Mouse (Mus musculus) liver, embryonic 13.5 days (tissue): Measurements from ENCODE around the gene B130006D01Rik. TPM values are rescaled to one million over a fixed set of nuclear protein-coding genes. Genes with fewer than 3 reads are reported as not detected.

Experiments
- ATAC-seq: fragments of 200-750 bp; cut with Nextera tagmentation; 2 replicates; pipeline ENCODE4 v1.8.0; 2017; ENCODE audit warnings: low read depth, mild to moderate bottlenecking, moderate number of reproducible peaks, moderate library complexity
- DNase-seq: peaks from one replicate; pipeline ENCODE4 v3.0.0; 2022
- H3K27ac ChIP-seq: fragments of 300-500 bp; sonication (generic); 2 replicates; pipeline ENCODE4 v1.5.1; 2015; ENCODE audit warnings: moderate library complexity, mild to moderate bottlenecking, inconsistent platforms
- H3K27me3 ChIP-seq: fragments of 300-500 bp; sonication (generic); 2 replicates; pipeline ENCODE4 v1.6.1; 2015; ENCODE audit warnings: mild to moderate bottlenecking, inconsistent platforms
- H3K36me3 ChIP-seq: fragments of 300-500 bp; sonication (generic); 2 replicates; pipeline ENCODE4 v1.6.1; 2015; ENCODE audit warnings: mild to moderate bottlenecking, inconsistent platforms
- H3K4me1 ChIP-seq: fragments of 300-500 bp; sonication (generic); replicated peaks from 2 replicates; pipeline ENCODE4 v1.6.1; 2015; ENCODE audit warnings: inconsistent platforms
- H3K4me2 ChIP-seq: fragments of 300-500 bp; sonication (generic); 2 replicates; pipeline ENCODE4 v1.6.1; 2015; ENCODE audit warnings: inconsistent platforms, mild to moderate bottlenecking, moderate library complexity
- H3K4me3 ChIP-seq: fragments of 300-500 bp; sonication (generic); replicated peaks from 2 replicates; pipeline ENCODE4 v1.5.1; 2015; ENCODE audit warnings: mild to moderate bottlenecking, inconsistent platforms
- H3K9ac ChIP-seq: fragments of 300-500 bp; sonication (generic); 2 replicates; pipeline ENCODE4 v1.6.1; 2015; ENCODE audit warnings: mild to moderate bottlenecking, inconsistent platforms
- H3K9me3 ChIP-seq: fragments of 300-500 bp; sonication (generic); replicated peaks from 2 replicates; pipeline ENCODE4 v1.6.1; 2016; ENCODE audit warnings: inconsistent platforms
- WGBS: fragments of 180-500 bp; shearing (Covaris S2); methylation state at CpG from one replicate; pipeline ENCODE4 v1.1.7; 2015; ENCODE audit not compliant: insufficient replicate concordance; 5-methylcytosine and 5-hydroxymethylcytosine counted together
- polyA plus RNA-seq: library from polyadenylated mRNA; unstranded; fragments of >200 nt; fragmentation: Nextera tagmentation; extraction: Ambion mirVana; gene quantifications from 2 replicates; pipeline ENCODE4 v1.2.1, GENCODE M21; 2015

Gene B130006D01Rik
- polyA plus RNA-seq, 1 experiment from 2014 or later = 0.44 TPM

DNA sequence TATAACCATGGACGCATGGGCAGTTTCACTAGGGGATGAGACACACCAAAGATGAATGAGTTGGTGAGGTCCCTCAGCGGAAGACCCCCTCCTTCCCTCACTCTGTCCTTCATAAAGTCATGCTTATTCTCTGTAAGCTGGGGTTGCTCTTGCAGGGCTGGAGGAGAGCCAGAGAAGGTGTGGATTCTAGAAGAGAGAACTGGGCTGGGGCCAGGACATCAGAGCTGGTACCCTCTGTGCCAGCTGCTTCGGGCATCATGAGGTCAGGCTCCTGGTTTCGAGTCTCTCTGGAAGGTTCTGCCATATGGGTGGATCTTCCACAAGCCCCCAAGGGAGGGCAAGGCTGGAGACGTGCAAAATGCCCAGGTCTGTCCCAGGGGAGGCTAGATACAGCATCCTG lies 24.8 kb upstream of the B130006D01Rik start:
- Histone ChIP-seq H3K9me3 (no peaks in the 10 kb centered on the region), H3K4me1 (peaks cover 28% of the 10 kb centered on the region), H3K4me2 (no peak overlapping the region), H3K27me3 (no peaks in the 10 kb centered on the region), H3K4me3 (no peak overlapping the region), H3K27ac (no peak overlapping the region), H3K9ac (no peak overlapping the region), H3K36me3 (no peaks in the 10 kb centered on the region)
- 73% methylated on average over 5 of the region's 5 CpGs for WGBS
- no peak for DNase-seq
- no peak for ATAC-seq

DNA sequence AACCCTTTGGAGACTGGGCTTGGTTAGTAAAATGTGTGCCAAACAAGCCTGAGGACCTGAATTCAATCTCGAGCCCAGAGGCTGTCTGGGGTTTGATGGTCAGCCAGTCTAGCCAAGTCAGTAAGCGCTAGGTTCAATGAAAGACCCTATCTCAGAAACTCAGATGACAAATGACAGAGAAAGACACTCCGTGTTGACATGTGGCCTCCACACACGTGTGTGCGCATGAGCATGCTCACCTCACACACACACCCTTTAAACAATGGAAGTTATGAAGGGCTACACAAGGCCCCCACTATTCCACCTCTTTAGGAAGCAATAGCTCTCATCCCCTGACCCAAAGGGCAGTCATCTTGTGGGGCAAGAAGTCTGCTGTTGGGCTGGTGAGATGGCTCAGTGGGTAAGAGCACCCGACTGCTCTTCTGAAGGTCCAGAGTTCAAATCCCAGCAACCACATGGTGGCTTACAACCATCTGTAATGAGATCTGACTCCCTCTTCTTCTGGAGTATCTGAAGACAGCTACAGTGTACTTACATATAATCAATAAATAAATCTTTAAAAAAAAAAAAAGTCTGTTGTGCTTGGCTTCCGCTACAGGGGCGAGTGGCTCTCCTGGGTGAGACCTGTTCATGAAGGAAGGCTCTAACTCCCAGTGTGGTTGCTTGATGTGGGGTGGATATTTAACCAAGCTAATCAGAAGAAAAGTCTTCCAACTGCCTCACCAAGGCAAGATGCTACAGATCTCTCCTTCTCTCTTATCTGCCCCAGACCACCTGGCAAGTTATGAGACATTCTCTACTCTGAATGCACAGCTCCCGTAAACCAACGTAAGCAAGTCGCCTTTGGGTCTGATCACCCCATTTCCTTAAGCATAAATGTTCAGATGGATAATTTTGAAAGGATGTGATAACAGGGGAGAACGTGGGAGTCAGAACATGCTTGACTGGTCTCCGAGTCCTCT lies 22.3 kb upstream of the B130006D01Rik start:
- WGBS = 42% methylated on average over 13 of the region's 13 CpGs
- ATAC-seq = peak; percentile 92
- peak overlapping the region; percentile 54; the same call in 1 of the 2 replicates for H3K9ac ChIP-seq

DNA sequence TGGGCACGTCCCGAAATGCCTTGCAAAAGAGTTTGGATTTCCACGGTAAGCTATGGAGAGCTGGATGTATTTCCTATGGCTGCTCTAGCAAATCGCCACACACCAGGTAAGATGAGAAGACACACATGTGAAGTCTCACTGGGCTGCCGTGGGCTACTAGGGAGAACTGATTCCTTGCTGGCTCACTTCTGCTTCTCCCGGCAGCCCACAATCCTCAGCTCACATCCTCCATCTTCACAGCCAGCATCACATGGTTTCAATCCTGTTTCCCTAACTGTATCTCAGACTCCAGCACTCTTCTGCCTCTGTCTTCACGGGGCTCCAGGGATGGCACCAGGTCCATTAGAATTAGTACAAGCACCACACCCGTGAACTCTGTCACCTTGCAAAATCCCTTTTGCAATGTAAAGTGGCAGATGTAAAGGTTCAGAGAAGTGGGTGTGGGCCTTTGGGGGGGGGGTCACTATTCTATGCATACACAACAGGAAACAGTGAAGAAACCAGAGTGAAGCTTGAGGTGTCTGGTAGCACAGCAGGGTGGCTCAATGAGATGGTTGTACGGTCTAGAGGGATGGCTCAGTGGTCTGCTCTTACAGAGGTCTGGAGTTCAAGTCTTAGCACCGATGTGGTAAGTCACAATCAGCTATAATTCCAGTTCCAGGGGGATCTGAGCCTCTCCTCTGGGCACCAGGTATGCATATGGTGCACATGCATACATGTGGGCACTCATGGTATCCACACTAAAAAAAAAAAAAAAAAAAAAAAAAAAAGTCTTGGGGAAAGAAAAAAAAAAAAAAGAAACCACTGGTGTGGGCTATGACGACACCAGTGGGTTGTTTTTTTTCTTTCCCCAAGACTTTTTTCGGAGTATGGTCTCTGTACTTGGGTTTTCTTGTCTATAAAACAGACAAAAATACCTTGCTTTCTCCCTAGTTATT lies 19.1 kb upstream of the B130006D01Rik start:
- H3K36me3 ChIP-seq = no peaks in the 10 kb centered on the region
- no peak overlapping the region for H3K9ac ChIP-seq
- H3K9me3 ChIP-seq = no peaks in the 10 kb centered on the region
- peaks cover 49% of the 10 kb centered on the region for H3K4me1 ChIP-seq
- DNase-seq (no peak), ATAC-seq (no peak)
- H3K27me3 ChIP-seq = no peaks in the 10 kb centered on the region
- H3K4me3 ChIP-seq = no peak overlapping the region
- no peak overlapping the region for H3K4me2 ChIP-seq
- no peak overlapping the region for H3K27ac ChIP-seq
- 74% methylated on average over 12 of the region's 12 CpGs for WGBS

More for the DNA sequence above, 22.3 kb upstream of the B130006D01Rik start:
- peak overlapping the region; percentile 39 for H3K4me2 ChIP-seq
- no peak overlapping the region for H3K4me3 ChIP-seq
- H3K4me1 ChIP-seq = peaks cover 26% of the 10 kb centered on the region
- DNase-seq = peak; percentile 62
- H3K36me3 ChIP-seq = no peaks in the 10 kb centered on the region
- H3K27ac ChIP-seq = peak overlapping the region; percentile 91
- H3K27me3 ChIP-seq = no peaks in the 10 kb centered on the region
- H3K9me3 ChIP-seq = no peaks in the 10 kb centered on the region

- Histone ChIP-seq H3K4me2 (no peak overlapping the region), H3K9me3 (no peaks in the 10 kb centered on the region), H3K36me3 (no peaks in the 10 kb centered on the region), H3K27ac (no peak overlapping the region), H3K4me3 (no peak overlapping the region), H3K4me1 (peaks cover 56% of the 10 kb centered on the region), H3K9ac (no peak overlapping the region), H3K27me3 (no peaks in the 10 kb centered on the region)
- no peak for ATAC-seq
- DNase-seq = no peak
- 36% methylated on average over 4 of the region's 4 CpGs for WGBS
These were observed 18.4 kb upstream of the B130006D01Rik start for GRCm38 (mm10) chr11:95704970-95705330.

DNA sequence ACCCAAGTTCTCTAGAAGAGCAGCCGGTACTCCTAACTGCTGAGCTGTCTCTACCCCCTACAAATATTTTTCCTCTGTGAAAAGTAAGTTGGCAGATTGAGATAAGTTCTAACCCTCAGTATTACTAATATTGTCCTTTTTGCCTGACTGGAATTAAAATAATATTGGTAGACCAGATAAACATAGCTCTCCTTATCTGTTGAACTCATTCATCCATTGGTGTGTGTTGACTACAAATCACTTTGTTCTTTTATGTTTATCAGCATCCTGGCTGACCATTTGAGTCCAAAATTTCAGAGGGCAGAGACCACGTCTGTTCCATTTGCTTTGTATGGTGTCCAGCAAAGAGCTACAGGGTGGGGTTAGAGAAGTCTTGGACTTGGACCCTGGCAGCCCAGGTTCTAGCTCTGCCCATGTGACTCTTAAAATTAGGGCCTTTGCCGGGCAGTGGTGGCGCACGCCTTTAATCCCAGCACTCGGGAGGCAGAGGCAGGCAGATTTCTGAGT lies 13.8 kb upstream of the B130006D01Rik start:
- Histone ChIP-seq H3K27me3 (no peaks in the 10 kb centered on the region), H3K36me3 (no peaks in the 10 kb centered on the region), H3K9me3 (no peaks in the 10 kb centered on the region), H3K9ac (no peak overlapping the region), H3K4me3 (no peak overlapping the region), H3K4me1 (peaks cover 62% of the 10 kb centered on the region), H3K27ac (no peak overlapping the region), H3K4me2 (no peak overlapping the region)
- DNase-seq (no peak), ATAC-seq (no peak)
- 69% methylated on average over 6 of the region's 6 CpGs for WGBS

DNA sequence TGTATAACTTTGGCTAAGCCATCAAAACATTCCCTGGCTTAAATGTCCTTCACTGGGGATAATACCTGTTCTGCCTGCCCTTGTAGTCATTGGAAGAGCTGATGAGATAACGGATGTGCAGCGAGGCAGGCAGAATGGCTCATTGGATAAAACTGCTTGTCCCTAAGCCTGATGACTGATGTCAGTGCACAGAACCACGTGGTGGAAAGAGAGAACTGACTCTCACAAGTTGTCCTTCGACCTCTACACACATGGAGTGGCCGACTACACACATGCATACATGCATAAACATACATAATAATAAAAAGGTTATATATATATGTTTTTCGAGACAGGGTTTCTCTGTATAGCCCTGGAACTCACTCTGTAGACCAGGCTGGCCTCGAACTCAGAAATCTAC lies 12.9 kb upstream of the B130006D01Rik start:
- Histone ChIP-seq H3K4me3 (no peak overlapping the region), H3K27ac (no peak overlapping the region), H3K4me2 (no peak overlapping the region), H3K4me1 (peaks cover 71% of the 10 kb centered on the region), H3K9ac (no peak overlapping the region), H3K9me3 (no peaks in the 10 kb centered on the region), H3K36me3 (no peaks in the 10 kb centered on the region), H3K27me3 (no peaks in the 10 kb centered on the region)
- DNase-seq (no peak), ATAC-seq (no peak)
- WGBS = 67% methylated on average over 7 of the region's 7 CpGs

DNA sequence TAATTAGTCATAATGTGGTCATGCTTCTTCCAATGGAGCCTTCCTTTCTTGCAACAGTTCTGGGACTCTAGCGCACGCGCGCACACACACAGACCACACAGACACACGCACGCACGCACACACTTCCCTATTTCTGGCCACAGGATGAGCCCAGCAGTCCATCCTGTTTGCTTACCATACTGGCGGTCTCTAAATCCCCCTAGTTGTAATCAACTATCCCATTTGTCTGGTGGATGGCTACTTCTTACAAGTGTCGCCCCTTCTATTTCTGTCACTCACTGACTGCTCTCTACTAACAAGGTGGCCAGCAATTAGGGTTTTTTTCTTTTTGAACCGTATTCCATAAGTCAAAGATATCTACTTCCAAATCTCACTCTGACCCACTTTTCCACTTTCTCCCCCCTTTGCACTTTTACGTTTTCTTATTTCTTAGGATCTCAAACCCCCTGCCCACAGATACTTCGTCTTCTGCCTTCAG lies 11.3 kb upstream of the B130006D01Rik start:
- Histone ChIP-seq H3K27ac (peak overlapping the region; percentile 96), H3K36me3 (no peaks in the 10 kb centered on the region), H3K9me3 (no peaks in the 10 kb centered on the region), H3K4me2 (peak overlapping the region; percentile 99), H3K4me1 (peaks cover 75% of the 10 kb centered on the region), H3K4me3 (peak overlapping the region; percentile 92), H3K27me3 (no peaks in the 10 kb centered on the region), H3K9ac (peak overlapping the region; percentile 97)
- no peak for DNase-seq
- WGBS = 11% methylated on average over 12 of the region's 12 CpGs
- ATAC-seq = no peak

DNA sequence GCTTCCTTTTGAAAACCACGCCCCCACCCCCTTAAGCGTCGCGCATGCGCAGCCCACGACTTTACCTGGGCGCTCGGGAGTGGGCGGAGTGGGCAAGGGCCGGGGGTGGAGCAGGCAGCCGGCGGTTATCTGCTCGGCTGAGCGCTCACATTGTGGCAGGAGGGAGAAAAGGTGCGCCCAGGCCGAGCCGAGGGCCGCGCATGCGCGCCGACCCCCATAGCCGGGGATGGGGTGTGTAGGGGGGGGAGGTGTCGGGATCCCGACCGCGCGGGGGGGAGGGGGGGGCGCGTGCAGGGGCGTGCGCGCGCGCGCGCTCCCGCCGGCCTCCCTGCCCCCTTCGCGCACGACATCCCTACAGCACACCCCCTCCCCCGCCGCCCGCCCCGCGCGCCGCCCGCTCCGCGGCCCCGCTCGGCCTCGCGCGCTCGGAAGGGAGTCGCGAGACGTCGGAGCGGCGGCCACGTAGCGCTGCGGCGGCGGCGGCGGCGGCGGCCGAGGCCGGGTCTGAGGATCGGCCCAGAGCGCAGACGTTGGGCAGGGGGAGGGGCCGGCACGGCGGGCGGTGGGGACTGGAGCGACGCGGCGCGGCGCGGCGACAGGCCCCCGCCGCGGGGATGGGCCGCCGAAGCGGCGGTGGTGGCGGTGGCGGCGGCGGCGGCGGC lies 10.7 kb upstream of the B130006D01Rik start, which contains the start of gene Zfp652:
Gene Zfp652 (plus strand): TSS at position 111 of the 662 bp plus-strand sequence.
- H3K9ac ChIP-seq = peak within 1 kb of the TSS; percentile 97
- DNase-seq (peak; percentile 87), ATAC-seq (peak; percentile 86)
- peaks cover 69% of the 10 kb centered on the region for H3K4me1 ChIP-seq
- no peaks in the 10 kb centered on the region for H3K9me3 ChIP-seq
- no peaks in the 10 kb centered on the region for H3K36me3 ChIP-seq
- under 1% methylated on average over 55 of the region's 103 CpGs for WGBS
- H3K27ac ChIP-seq = peak within 1 kb of the TSS; percentile 96
- H3K27me3 ChIP-seq = no peaks in the 10 kb centered on the region
- H3K4me3 ChIP-seq = peak within 1 kb of the TSS; percentile 92
- peak within 1 kb of the TSS; percentile 99 for H3K4me2 ChIP-seq

GRCm38 (mm10) chr11:95713225-95713810 lies 10.1 kb upstream of the B130006D01Rik start:
- H3K27ac ChIP-seq = peak overlapping the region; percentile 96
- WGBS = under 1% methylated on average over 44 of the region's 49 CpGs
- DNase-seq (peak; percentile 64), ATAC-seq (peak; percentile 73)
- peaks cover 63% of the 10 kb centered on the region for H3K4me1 ChIP-seq
- no peaks in the 10 kb centered on the region for H3K9me3 ChIP-seq
- peak overlapping the region; percentile 92 for H3K4me3 ChIP-seq
- peak overlapping the region; percentile 97 for H3K9ac ChIP-seq
- no peaks in the 10 kb centered on the region for H3K27me3 ChIP-seq
- no peaks in the 10 kb centered on the region for H3K36me3 ChIP-seq
- H3K4me2 ChIP-seq = peak overlapping the region; percentile 99

DNA sequence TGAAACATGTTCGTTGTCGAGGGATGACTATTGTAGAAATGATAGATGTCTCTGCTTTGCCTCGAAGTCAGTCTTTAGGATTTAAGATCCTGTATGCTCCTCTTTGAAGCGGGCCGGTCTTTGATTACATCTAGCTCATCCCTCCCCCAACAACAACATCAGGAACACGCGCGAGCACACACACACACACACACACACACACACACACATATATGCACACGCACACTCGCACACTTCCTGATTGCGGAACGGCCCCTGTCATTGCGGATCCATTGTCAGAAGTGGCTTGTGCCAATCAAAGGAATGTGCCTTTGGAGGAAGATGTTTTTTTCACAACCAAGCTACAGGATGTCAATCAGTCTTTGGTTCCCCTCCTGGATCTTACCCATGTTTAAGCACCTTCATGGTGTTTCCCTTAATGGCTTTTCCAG lies 9.6 kb upstream of the B130006D01Rik start:
- peak overlapping the region; percentile 96 for H3K27ac ChIP-seq
- H3K27me3 ChIP-seq = no peaks in the 10 kb centered on the region
- DNase-seq (no peak), ATAC-seq (no peak)
- peak overlapping the region; percentile 97 for H3K9ac ChIP-seq
- peak overlapping the region; percentile 92 for H3K4me3 ChIP-seq
- peaks cover 62% of the 10 kb centered on the region for H3K4me1 ChIP-seq
- peak overlapping the region; percentile 99 for H3K4me2 ChIP-seq
- H3K36me3 ChIP-seq = no peaks in the 10 kb centered on the region
- no peaks in the 10 kb centered on the region for H3K9me3 ChIP-seq
- WGBS = under 1% methylated on average over 13 of the region's 13 CpGs
